Mouse (Mus musculus): Measurements from ENCODE around the gene Gm14434. TPM values are rescaled to one million over a fixed set of nuclear protein-coding genes. Genes with fewer than 3 reads are reported as not detected.
"Not testable (repeated sequence)": the region's sequence is repeated elsewhere in the genome, so short reads cannot be mapped to it uniquely, and the experiment has no call there.

Gm14434 gene
- 1 to 10 TPM in 2 of 4 experiments, not detected in 2; 1.0 to 1.3 TPM for total RNA-seq (2022)

- DNase-seq: not testable (repeated sequence)
These were observed at the start of gene Gm14434 for GRCm38 (mm10) chr2:176486683-176487082. Gm14434 (minus strand) TSS chr2:176486783.

- DNase-seq: not testable (repeated sequence)
These were observed 34.2 kb upstream of the Gm14434 start, which contains the start of gene Zfp967 for GRCm38 (mm10) chr2:176520756-176521155. Zfp967 (plus strand) TSS chr2:176521056.

- DNase-seq: not testable (repeated sequence)
These were observed 63.3 kb downstream of the Gm14434 start, which contains the start of gene Gm14435 for GRCm38 (mm10) chr2:176423294-176423693. Gm14435 (plus strand) TSS chr2:176423594.

Other genes with a start within 250 kb of the Gm14434 start
- gene Gm11009, start 167.3 kb downstream of the Gm14434 start, total RNA-seq (2022): under 1 TPM in 1 of 4 experiments, not detected in 3; 0.99 TPM
- gene Gm14435, start 63.2 kb downstream of the Gm14434 start, total RNA-seq (2022): 10 to 100 TPM; 17.1 to 30.4 (median 20.0) TPM
- gene Zfp967, start 34.3 kb upstream of the Gm14434 start, total RNA-seq (2022): not detected
- 10 to 100 TPM in 1 of 4 experiments, 1 to 10 TPM in 3; 2.9 to 10.5 (median 5.3) TPM for gene Gm14308, start 149.6 kb upstream of the Gm14434 start, total RNA-seq (2022)
- 10 to 100 TPM; 11.3 to 14.2 (median 13.1) TPM for gene Zfp973, start 183.7 kb upstream of the Gm14434 start, total RNA-seq (2022)
- 10 to 100 TPM; 15.5 to 17.1 (median 16.5) TPM for gene Gm14305, start 221.5 kb upstream of the Gm14434 start, total RNA-seq (2022)

Data from adrenal gland, adult 8-10 months (tissue).